Mouse (Mus musculus) myocyte (in vitro differentiated cells): Measurements from ENCODE around the gene Hnrnpu.

Source experiments
- CEBPB ChIP-seq: IDR thresholded peaks from 2 replicates; pipeline ENCODE4 v1.6.1; 2011; ENCODE audit warnings: mild to moderate bottlenecking, moderate library complexity; ENCODE audit not compliant: poor library complexity, insufficient read depth, severe bottlenecking
- E2F4 ChIP-seq: IDR thresholded peaks from one replicate; pipeline ENCODE4 v1.6.1; 2011; ENCODE audit warnings: mild to moderate bottlenecking, control low read depth, moderate library complexity; ENCODE audit not compliant: insufficient read depth
- MAX ChIP-seq: IDR thresholded peaks from one replicate; pipeline ENCODE4 v1.6.1; 2011; ENCODE audit warnings: low read depth, mild to moderate bottlenecking, control low read depth
- MYOG ChIP-seq, 3 experiments: IDR thresholded peaks; one replicate each; pipeline ENCODE4 v1.6.1; 2011; ENCODE audit warnings: control low read depth in 2 of 3, low read depth in 2 of 3, mild to moderate bottlenecking in 2 of 3; ENCODE audit not compliant: insufficient read length in 2 of 3, control insufficient read depth in 1 of 3, insufficient read depth in 1 of 3
- POLR2A ChIP-seq: IDR thresholded peaks from one replicate; pipeline ENCODE4 v1.6.1; 2011; ENCODE audit warnings: low read depth, mild to moderate bottlenecking, control low read depth, moderate library complexity; ENCODE audit not compliant: insufficient read length
- POLR2AphosphoS2 ChIP-seq: IDR thresholded peaks from one replicate; pipeline ENCODE4 v1.6.1; 2011; ENCODE audit warnings: low read depth, control low read depth; ENCODE audit not compliant: insufficient read length
- SRF ChIP-seq: IDR thresholded peaks from one replicate; pipeline ENCODE4 v1.6.1; 2011; ENCODE audit warnings: low read depth; ENCODE audit not compliant: control insufficient read depth, insufficient read length
- TCF3 ChIP-seq: IDR thresholded peaks from one replicate; pipeline ENCODE4 v1.6.1; 2011; ENCODE audit warnings: low read depth, control low read depth; ENCODE audit not compliant: insufficient read length
- USF1 ChIP-seq: IDR thresholded peaks from one replicate; pipeline ENCODE4 v1.6.1; 2011; ENCODE audit warnings: low read depth, mild to moderate bottlenecking, control low read depth, moderate library complexity

DNA sequence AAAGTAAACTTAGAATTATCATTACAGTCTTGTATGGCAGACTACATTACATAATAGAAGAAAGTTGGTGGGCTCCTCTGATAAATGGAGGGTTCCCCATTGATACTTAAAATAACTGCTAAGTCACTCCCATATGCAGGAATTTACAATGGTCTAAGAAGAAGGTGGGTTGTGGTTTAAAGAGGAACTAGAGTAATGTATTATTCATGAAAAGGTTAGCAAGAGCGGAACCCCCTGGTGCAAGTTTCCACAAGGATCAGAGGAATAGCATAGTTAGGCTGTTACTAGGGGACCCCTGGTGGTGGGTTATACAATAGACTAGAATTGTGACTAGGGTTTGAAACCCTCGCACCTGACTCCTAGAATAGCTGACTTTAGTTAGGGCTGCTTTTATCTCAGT is 23.1 kb upstream of the Hnrnpu start:
- TF ChIP-seq CEBPB (no peak), POLR2A (no peak), SRF (no peak), E2F4 (no peak), TCF3 (no peak), USF1 (no peak), POLR2AphosphoS2 (no peak), MYOG (IDR thresholded peaks at IDR 0.05; ENCODE audit: control insufficient read depth in 1 of 3, insufficient read depth in 1 of 3, insufficient read length in 2 of 3, low read depth in 2 of 3) (no peak), MAX (no peak)
